ENCODE assay signal across 16 mouse cellular contexts in genomic region chr6:54248354-54249252, GRCm38 (mm10).
A peak's percentile ranks its signal among the peaks of the same experiment; 100 is the strongest.
DNase-seq lines count a peak whose midpoint lies in the region; ATAC-seq lines count a peak whose summit lies in the region.
"Had no signal": no experiment of that assay in that cellular context is flagged by ENCODE, and none has a peak within 500 bp of the region (broad histone marks: within the 10 kb centered on the region; RNA-seq: fewer than 3 reads in every experiment).

No protein-coding gene starts in this region.

- no peak overlapping the region for H3K4me2 ChIP-seq in limb, embryonic 15.5 days
- H3K4me2 ChIP-seq in forebrain, embryonic 12.5 days: no peak overlapping the region
- H3K4me2 ChIP-seq: embryonic facial prominence, embryonic 13.5 days; heart, embryonic 12.5 days; midbrain, embryonic 15.5 days had no signal

- H3K4me1 ChIP-seq in limb, embryonic 15.5 days: 0 out of 2 replicates have a peak, but pooled peaks cover 4% of the 10 kb centered on the region
- no peaks in the 10 kb centered on the region for H3K4me1 ChIP-seq in forebrain, embryonic 12.5 days
- H3K4me1 ChIP-seq: midbrain, embryonic 15.5 days had no signal

- H3K36me3 ChIP-seq in limb, embryonic 15.5 days: no peaks in the 10 kb centered on the region
- no peaks in the 10 kb centered on the region for H3K36me3 ChIP-seq in forebrain, embryonic 12.5 days (replicated peaks)
- H3K36me3 ChIP-seq: embryonic facial prominence, embryonic 13.5 days; heart, embryonic 12.5 days; hindbrain, embryonic 10.5 days; midbrain, embryonic 15.5 days had no signal

- H3K4me3 ChIP-seq in limb, embryonic 15.5 days: no peak overlapping the region
- H3K4me3 ChIP-seq in forebrain, embryonic 12.5 days (replicated peaks): no peak overlapping the region
- H3K4me3 ChIP-seq: embryonic facial prominence, embryonic 13.5 days; heart, embryonic 12.5 days; hindbrain, embryonic 10.5 days; midbrain, embryonic 15.5 days had no signal

- H3K27me3 ChIP-seq in limb, embryonic 15.5 days: no peaks in the 10 kb centered on the region
- H3K27me3 ChIP-seq in forebrain, embryonic 12.5 days: peaks cover 3% of the 10 kb centered on the region; the same call in 1 of the 2 replicates
- H3K27me3 ChIP-seq: heart, embryonic 12.5 days; midbrain, embryonic 15.5 days; Patski had no signal

- WGBS in limb, embryonic 15.5 days: 34% methylated on average over 8 of the region's 8 CpGs
- WGBS in forebrain, embryonic 12.5 days: 69% methylated on average over 8 of the region's 8 CpGs

- intact Hi-C loops in gastrocnemius, postnatal 14 days (cut with DNase I; ENCODE audit: low total_unique reads): no loop called here

- H3K27ac ChIP-seq in limb, embryonic 15.5 days: no peak overlapping the region
- H3K27ac ChIP-seq in forebrain, embryonic 12.5 days: no peak overlapping the region
- H3K27ac ChIP-seq: hindbrain, embryonic 10.5 days; midbrain, embryonic 15.5 days had no signal

- no peaks in the 10 kb centered on the region for H3K9me3 ChIP-seq in limb, embryonic 15.5 days
- H3K9me3 ChIP-seq in forebrain, embryonic 12.5 days: no peaks in the 10 kb centered on the region
- H3K9me3 ChIP-seq: embryonic facial prominence, embryonic 13.5 days; heart, embryonic 12.5 days; hindbrain, embryonic 10.5 days; midbrain, embryonic 15.5 days had no signal

- no peak overlapping the region for H3K9ac ChIP-seq in limb, embryonic 15.5 days
- H3K9ac ChIP-seq in forebrain, embryonic 12.5 days: no peak overlapping the region
- H3K9ac ChIP-seq: embryonic facial prominence, embryonic 13.5 days; heart, embryonic 12.5 days; midbrain, embryonic 15.5 days had no signal

- peak; percentile 40; the same call in 1 of the 2 replicates for ATAC-seq in limb, embryonic 15.5 days (ENCODE audit: insufficient number of reproducible peaks, low FRiP score, low TSS enrichment, low read depth)
- ATAC-seq in forebrain, embryonic 12.5 days (ENCODE audit: low FRiP score): no peak
- ATAC-seq in erythroid progenitor cell, adult 5-6 weeks (replicated peaks; ENCODE audit: low FRiP score, poor library complexity, severe bottlenecking): no peak
- ATAC-seq: forebrain, embryonic 14.5 days; midbrain, embryonic 15.5 days; Patski had no signal

- peak; percentile 32 for DNase-seq in gastrocnemius, adult 18-20 months (ENCODE audit: low spot score)
- no peak for DNase-seq in gastrocnemius, postnatal 14 days
- DNase-seq in brain, adult 2 months (ENCODE audit: low read depth, low spot score): peak; percentile 43
- peak; percentile 8 for DNase-seq in fat pad, adult 2 months (ENCODE audit: extremely low read depth, low read depth, low spot score)
- no peak for DNase-seq in T-cell, adult 2 months (ENCODE audit: low spot score)
- DNase-seq: cerebellum, adult 11-12 months; right cerebral cortex, postnatal 25 days had no signal

Comparison
In these comparisons a context has a peak if more than half of its experiments do, and no peak if none do; other contexts are left out.
1. DNase-seq: peak in gastrocnemius, adult 18-20 months (single experiment), brain, adult 2 months (single experiment) and fat pad, adult 2 months (single experiment); none in gastrocnemius, postnatal 14 days (single experiment) and T-cell, adult 2 months (single experiment).